Mouse (Mus musculus): Measurements from ENCODE around the gene Gnao1.

GRCm38 (mm10) chr8:93971451-93971850 is 161.7 kb downstream of the Gnao1 start:
- TF ChIP-seq POLR2A (IDR thresholded peaks at IDR 0.05; ENCODE audit: borderline replicate concordance, low read depth, low read length) (no peak), CTCF (IDR thresholded peaks at IDR 0.05; ENCODE audit: low read depth, low read length) (no peak)
